In genomic region chr10:3365671-3366035, GRCm38 (mm10) we compare ENCODE assay signal across 9 mouse cellular contexts. TPM values are rescaled to one million over a fixed set of nuclear protein-coding genes. Genes with fewer than 3 reads are reported as not detected.
DNase-seq lines count a peak whose midpoint lies in the region; ATAC-seq and TF ChIP-seq lines count a peak whose summit lies in the region.
"Had no signal": no experiment of that assay in that cellular context is flagged by ENCODE, and none has a peak within 500 bp of the region (broad histone marks: within the 10 kb centered on the region; RNA-seq: fewer than 3 reads in every experiment).

No protein-coding gene starts in this region.

- H3K9ac ChIP-seq in heart, postnatal 0 days (replicated peaks; ENCODE audit: low read depth, low read length): peak overlapping the region; percentile 73
- H3K9ac ChIP-seq in hindbrain, embryonic 12.5 days: peak overlapping the region; percentile 79; the same call in 1 of the 2 replicates
- peak overlapping the region; percentile 78; the same call in 1 of the 2 replicates for H3K9ac ChIP-seq in midbrain, embryonic 13.5 days (replicated peaks)

- H3K4me3 ChIP-seq in heart, postnatal 0 days (ENCODE audit: low read depth, low read length): peak overlapping the region; percentile 78
- peak overlapping the region; percentile 59 for H3K4me3 ChIP-seq in cortical plate, adult 2 months (ENCODE audit: insufficient read depth, low read length)
- peak overlapping the region; percentile 62 for H3K4me3 ChIP-seq in hindbrain, embryonic 12.5 days
- H3K4me3 ChIP-seq in midbrain, embryonic 13.5 days (replicated peaks): peak overlapping the region; percentile 66

- peak overlapping the region; percentile 82 for H3K27ac ChIP-seq in heart, postnatal 0 days (ENCODE audit: low read depth)
- H3K27ac ChIP-seq in cortical plate, adult 2 months (ENCODE audit: insufficient read depth, low read length): no peak overlapping the region
- peak overlapping the region; percentile 70; the same call in 1 of the 2 replicates for H3K27ac ChIP-seq in hindbrain, embryonic 12.5 days
- peak overlapping the region; percentile 52; the same call in 1 of the 2 replicates for H3K27ac ChIP-seq in midbrain, embryonic 13.5 days

- no peak for TF ChIP-seq POLR2A in cortical plate, adult 2 months (IDR thresholded peaks at IDR 0.05; ENCODE audit: extremely low read depth, insufficient read depth, low read length)

- H3K4me2 ChIP-seq in heart, postnatal 0 days (ENCODE audit: low read depth, low read length): peak overlapping the region; percentile 79
- peak overlapping the region; percentile 68 for H3K4me2 ChIP-seq in hindbrain, embryonic 12.5 days (replicated peaks)
- H3K4me2 ChIP-seq in midbrain, embryonic 13.5 days (replicated peaks): peak overlapping the region; percentile 93

- ATAC-seq in heart, postnatal 0 days (ENCODE audit: insufficient read depth, low read depth): no peak
- peak; percentile 20 for ATAC-seq in hindbrain, embryonic 12.5 days (ENCODE audit: low FRiP score)
- no peak for ATAC-seq in midbrain, embryonic 13.5 days

- no peaks in the 10 kb centered on the region for H3K9me3 ChIP-seq in heart, postnatal 0 days (replicated peaks; ENCODE audit: control insufficient read depth, low read length)
- no peaks in the 10 kb centered on the region for H3K9me3 ChIP-seq in hindbrain, embryonic 12.5 days (replicated peaks)
- no peaks in the 10 kb centered on the region for H3K9me3 ChIP-seq in midbrain, embryonic 13.5 days

- H3K36me3 ChIP-seq in heart, postnatal 0 days (replicated peaks; ENCODE audit: control insufficient read depth, insufficient read depth, low read length): no peaks in the 10 kb centered on the region
- H3K36me3 ChIP-seq in hindbrain, embryonic 12.5 days: no peaks in the 10 kb centered on the region
- H3K36me3 ChIP-seq in midbrain, embryonic 13.5 days: no peaks in the 10 kb centered on the region
- H3K36me3 ChIP-seq: G1E had no signal

- DNase-seq in heart, postnatal 0 days (ENCODE audit: low spot score): no peak
- no peak for DNase-seq in heart, adult 9 months (ENCODE audit: low spot score in 2 of 2)
- no peak for DNase-seq in thymus, postnatal 0 days (ENCODE audit: low spot score)
- no peak for DNase-seq in cerebellum, adult 11 months
- DNase-seq in thymus, postnatal 36 days: no peak

- H3K27me3 ChIP-seq in heart, postnatal 0 days (ENCODE audit: control insufficient read depth, insufficient read depth, low read length): no peaks in the 10 kb centered on the region; the same call in 1 of the 2 replicates
- H3K27me3 ChIP-seq in hindbrain, embryonic 12.5 days: peaks cover 6% of the 10 kb centered on the region; the same call in 1 of the 2 replicates
- H3K27me3 ChIP-seq in midbrain, embryonic 13.5 days: peaks cover 7% of the 10 kb centered on the region; the same call in 1 of the 2 replicates

- H3K4me1 ChIP-seq in heart, postnatal 0 days (ENCODE audit: control insufficient read depth, insufficient read depth): peaks cover 8% of the 10 kb centered on the region; the same call in 1 of the 2 replicates
- H3K4me1 ChIP-seq in cortical plate, adult 2 months (ENCODE audit: control insufficient read depth, insufficient read depth, low read length): no peaks in the 10 kb centered on the region
- H3K4me1 ChIP-seq in hindbrain, embryonic 12.5 days: peaks cover 14% of the 10 kb centered on the region; the same call in 1 of the 2 replicates
- peaks cover 15% of the 10 kb centered on the region for H3K4me1 ChIP-seq in midbrain, embryonic 13.5 days (replicated peaks)

- TF ChIP-seq EP300 in heart, postnatal 0 days (IDR thresholded peaks at IDR 0.05; ENCODE audit: low read depth): no peak

- TF ChIP-seq CTCF in heart, postnatal 0 days (IDR thresholded peaks at IDR 0.05; ENCODE audit: low read depth): no peak
- TF ChIP-seq CTCF in cortical plate, adult 2 months (IDR thresholded peaks at IDR 0.05; ENCODE audit: extremely low read depth, insufficient read depth, low read length): no peak

- 38% methylated on average over 5 of the region's 5 CpGs for WGBS in heart, postnatal 0 days
- 24% methylated on average over 5 of the region's 5 CpGs for WGBS in hindbrain, embryonic 12.5 days
- WGBS in midbrain, embryonic 13.5 days: 14% methylated on average over 5 of the region's 5 CpGs

RNA-seq across cellular contexts. Expression of gene Ppp1r14c, which starts 0.2 kb away (rescaled TPM):
- 269 and 288 TPM in 2 replicates for total RNA-seq in heart, postnatal 0 days (2014; rRNA removed; ENCODE audit: low replicate concordance)
- polyA plus RNA-seq in heart, postnatal 0 days (2015; fragmentation: Nextera tagmentation; extraction: Ambion mirVana): 325 and 334 TPM in 2 replicates
- 11.2 and 12.7 TPM in 2 replicates for polyA plus RNA-seq in cortical plate, adult 2 months (2012; rRNA removed)
- 20.0 and 21.4 TPM in 2 replicates for polyA plus RNA-seq in hindbrain, embryonic 12.5 days (2016; fragmentation: Nextera tagmentation; extraction: Ambion mirVana)
- polyA plus RNA-seq in midbrain, embryonic 13.5 days (2015; fragmentation: Nextera tagmentation; extraction: Ambion mirVana): 18.2 and 22.3 TPM in 2 replicates
- 0.60 and 0.62 TPM in 2 replicates for polyA plus RNA-seq in thymus, postnatal 0 days (2015; fragmentation: Nextera tagmentation; extraction: Ambion mirVana)
- polyA plus RNA-seq: G1E had no signal

Comparison
In these comparisons a context has a peak if more than half of its experiments do, and no peak if none do; other contexts are left out.
1. RNA of gene Ppp1r14c, which starts 0.2 kb away (polyA plus RNA-seq): 325 to 334 TPM in heart, postnatal 0 days; 18.2 to 22.3 TPM in midbrain, embryonic 13.5 days, 20.0 to 21.4 TPM in hindbrain, embryonic 12.5 days, 11.2 to 12.7 TPM in cortical plate, adult 2 months and 0.60 to 0.62 TPM in thymus, postnatal 0 days; every median in the first group is over 10 times any median in the second.
2. Peak in every context shown above with its lines, with median percentiles within 50 percentile points of each other: H3K4me2 ChIP-seq, H3K4me3 ChIP-seq and H3K9ac ChIP-seq.